Mouse (Mus musculus) heart, postnatal 0 days (tissue): ENCODE results near the gene Guf1.

ENCODE experiments used
- CTCF ChIP-seq: IDR thresholded peaks from 2 replicates; pipeline ENCODE4 v1.5.1; 2016; ENCODE audit warnings: antibody characterized with exemption, control low read depth, low read depth
- EP300 ChIP-seq: IDR thresholded peaks from 2 replicates; pipeline ENCODE4 v1.6.1; 2016; ENCODE audit warnings: antibody characterized with exemption, low read depth

DNA sequence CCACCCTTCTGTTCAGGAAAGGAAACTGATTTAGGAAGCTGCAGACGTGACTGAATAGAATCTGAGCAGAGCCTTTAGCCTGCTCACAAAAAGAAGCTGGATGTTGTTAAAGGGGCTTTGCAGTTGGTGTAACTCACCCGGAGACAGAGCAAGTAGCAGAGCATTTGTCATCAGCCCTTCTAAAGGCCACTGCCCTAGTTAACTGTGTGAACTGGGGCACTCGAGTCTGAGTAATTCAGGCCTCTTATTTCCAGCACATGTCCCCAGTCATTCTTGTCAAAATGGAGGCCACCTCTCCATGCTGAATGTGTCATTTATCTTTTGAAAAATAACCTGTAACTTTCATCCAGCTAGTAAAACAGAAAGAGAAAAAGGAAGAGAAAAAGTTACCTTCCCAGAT lies 45.1 kb upstream of the Guf1 start:
- TF ChIP-seq CTCF: no peak
- TF ChIP-seq EP300: no peak
